Comparison of ENCODE assay signal across 17 mouse cellular contexts in genomic region chr3:22171526-22171925, GRCm38 (mm10).
"Had no signal": no experiment of that assay in that cellular context is flagged by ENCODE, and none has a peak within 500 bp of the region (broad histone marks: within the 10 kb centered on the region; RNA-seq: fewer than 3 reads in every experiment).

No protein-coding gene starts in this region.

- H3K36me3 ChIP-seq: liver, embryonic 13.5 days had no signal

- H3K9me3 ChIP-seq: liver, embryonic 13.5 days had no signal

- ATAC-seq: intestine, postnatal 0 days had no signal

- H3K4me2 ChIP-seq: liver, embryonic 13.5 days; midbrain, embryonic 11.5 days had no signal

- H3K4me3 ChIP-seq: liver, embryonic 13.5 days had no signal

- H3K27me3 ChIP-seq: liver, embryonic 13.5 days had no signal

- H3K9ac ChIP-seq: liver, embryonic 13.5 days had no signal

- H3K27ac ChIP-seq: liver, embryonic 13.5 days had no signal

- DNase-seq: kidney, adult 2 months; kidney, postnatal 10 days; kidney, postnatal 4 days; left cerebral cortex, postnatal 4 days; liver; liver, embryonic 13.5 days; lung, adult 2 months; lung, postnatal 14 days; lung, postnatal 4 days; midbrain, embryonic 14.5 days; right cerebral cortex, adult 18-20 months; right cerebral cortex, postnatal 14 days; spleen, adult 18-20 months; thymus, adult 18-20 months; thymus, postnatal 36 days had no signal
